Mouse (Mus musculus) midbrain, postnatal 0 days (tissue): ENCODE measurements around the gene Tfe3. TPM values are rescaled to one million over a fixed set of nuclear protein-coding genes. Genes with fewer than 3 reads are reported as not detected.

Experiments
- ATAC-seq: fragments of 200-750 bp; cut with Nextera tagmentation; 2 replicates; pipeline ENCODE4 v1.8.0; 2017; ENCODE audit warnings: moderate number of reproducible peaks, mild to moderate bottlenecking, moderate TSS enrichment, moderate library complexity; ENCODE audit not compliant: low FRiP score
- DNase-seq: peaks from one replicate; pipeline ENCODE4 v3.0.0-alpha.2; 2015; ENCODE audit warnings: low spot score
- H3K27ac ChIP-seq: fragments of 300-500 bp; sonication (generic); 2 replicates; pipeline ENCODE4 v1.5.1; 2014; ENCODE audit warnings: low read depth, mild to moderate bottlenecking, low read length, mixed read lengths
- H3K27me3 ChIP-seq: fragments of 300-500 bp; sonication (generic); 2 replicates; pipeline ENCODE4 v1.6.1; 2014; ENCODE audit warnings: low read length, control low read depth, mixed read lengths; ENCODE audit not compliant: insufficient read depth
- H3K36me3 ChIP-seq: fragments of 300-500 bp; sonication (generic); 2 replicates; pipeline ENCODE4 v1.6.1; 2014; ENCODE audit warnings: low read length, control low read depth, mixed read lengths; ENCODE audit not compliant: insufficient read depth
- H3K4me1 ChIP-seq: fragments of 300-500 bp; sonication (generic); 2 replicates; pipeline ENCODE4 v1.6.1; 2014; ENCODE audit warnings: mild to moderate bottlenecking, control low read depth, antibody characterized with exemption, low read length, mixed read lengths; ENCODE audit not compliant: insufficient read depth
- H3K4me2 ChIP-seq: fragments of 300-500 bp; sonication (generic); 2 replicates; pipeline ENCODE4 v1.6.1; 2014; ENCODE audit warnings: low read depth, mild to moderate bottlenecking, low read length, mixed read lengths; ENCODE audit not compliant: poor library complexity, severe bottlenecking
- H3K4me3 ChIP-seq: fragments of 300-500 bp; sonication (generic); 2 replicates; pipeline ENCODE4 v1.5.1; 2014; ENCODE audit warnings: low read depth, mild to moderate bottlenecking, low read length, moderate library complexity
- H3K9ac ChIP-seq: fragments of 300-500 bp; sonication (generic); replicated peaks from 2 replicates; pipeline ENCODE4 v1.6.1; 2014; ENCODE audit warnings: mild to moderate bottlenecking, low read length, moderate library complexity, mixed read lengths; ENCODE audit not compliant: poor library complexity, severe bottlenecking
- H3K9me3 ChIP-seq: fragments of 300-500 bp; sonication (generic); 2 replicates; pipeline ENCODE4 v1.6.1; 2016; ENCODE audit warnings: low read length, control low read depth
- CTCF ChIP-seq: IDR thresholded peaks from 2 replicates; pipeline ENCODE4 v1.5.1; 2016; ENCODE audit warnings: antibody characterized with exemption, mild to moderate bottlenecking
- WGBS: fragments of 180-500 bp; shearing (Covaris S2); extraction: QIAGEN DNeasy Blood & Tissue Kit; methylation state at CpG from one replicate; pipeline ENCODE4 v1.1.7; 2014; 5-methylcytosine and 5-hydroxymethylcytosine counted together
- polyA plus RNA-seq: library from polyadenylated mRNA; unstranded; fragments of >200 nt; fragmentation: Nextera tagmentation; extraction: Ambion mirVana; gene quantifications from 2 replicates; pipeline ENCODE4 v1.2.1, GENCODE M21; 2015
- total RNA-seq: library from RNA; depleted of rRNA; stranded (reverse); fragments of >200 nt; gene quantifications from 2 replicates; pipeline ENCODE4 v1.2.3, GENCODE M21; 2014

Gene Tfe3
- total and polyA plus RNA-seq, 2 experiments from 2014 or later = 21.0 TPM

- peaks cover 2% of the 10 kb centered on the region; the same call in 1 of the 2 replicates for H3K36me3 ChIP-seq
- ATAC-seq = 0 out of 2 replicates have a peak, but pooled peaks have one; percentile 68
- no peaks in the 10 kb centered on the region for H3K9me3 ChIP-seq
- no peak overlapping the region for H3K9ac ChIP-seq
- H3K27ac ChIP-seq = no peak overlapping the region
- no peaks in the 10 kb centered on the region for H3K27me3 ChIP-seq
- H3K4me1 ChIP-seq = no peaks in the 10 kb centered on the region
- H3K4me3 ChIP-seq = no peak overlapping the region
- peak; percentile 78 for TF ChIP-seq CTCF
- 48% methylated on average over 8 of the region's 8 CpGs for WGBS
- no peak overlapping the region for H3K4me2 ChIP-seq
- no peak for DNase-seq
Measured at GRCm38 (mm10) chrX:7776329-7777082, 14.1 kb downstream of the Tfe3 start.

GRCm38 (mm10) chrX:7778450-7779244 is 16.3 kb downstream of the Tfe3 start:
- H3K4me3 ChIP-seq = no peak overlapping the region
- no peaks in the 10 kb centered on the region for H3K4me1 ChIP-seq
- 74% methylated on average over 7 of the region's 7 CpGs for WGBS
- no peak for TF ChIP-seq CTCF
- no peak overlapping the region for H3K9ac ChIP-seq
- DNase-seq (no peak), ATAC-seq (no peak)
- H3K4me2 ChIP-seq = no peak overlapping the region
- no peak overlapping the region for H3K27ac ChIP-seq
- no peaks in the 10 kb centered on the region for H3K9me3 ChIP-seq
- peaks cover 2% of the 10 kb centered on the region; the same call in 1 of the 2 replicates for H3K36me3 ChIP-seq
- no peaks in the 10 kb centered on the region for H3K27me3 ChIP-seq

- H3K4me3 ChIP-seq = no peak overlapping the region
- no peak for DNase-seq
- H3K4me2 ChIP-seq = no peak overlapping the region
- H3K27me3 ChIP-seq = no peaks in the 10 kb centered on the region
- H3K9ac ChIP-seq = no peak overlapping the region
- no peak for TF ChIP-seq CTCF
- 31% methylated on average over 3 of the region's 3 CpGs for WGBS
- H3K36me3 ChIP-seq = no peaks in the 10 kb centered on the region
- H3K27ac ChIP-seq = no peak overlapping the region
- no peaks in the 10 kb centered on the region for H3K9me3 ChIP-seq
- H3K4me1 ChIP-seq = no peaks in the 10 kb centered on the region
- ATAC-seq = no peak
Measured at GRCm38 (mm10) chrX:7779294-7779693, 16.9 kb downstream of the Tfe3 start.

- 77% methylated on average over 4 of the region's 4 CpGs for WGBS
Measured at GRCm38 (mm10) chrX:7782603-7783092, 20.3 kb downstream of the Tfe3 start.

DNA sequence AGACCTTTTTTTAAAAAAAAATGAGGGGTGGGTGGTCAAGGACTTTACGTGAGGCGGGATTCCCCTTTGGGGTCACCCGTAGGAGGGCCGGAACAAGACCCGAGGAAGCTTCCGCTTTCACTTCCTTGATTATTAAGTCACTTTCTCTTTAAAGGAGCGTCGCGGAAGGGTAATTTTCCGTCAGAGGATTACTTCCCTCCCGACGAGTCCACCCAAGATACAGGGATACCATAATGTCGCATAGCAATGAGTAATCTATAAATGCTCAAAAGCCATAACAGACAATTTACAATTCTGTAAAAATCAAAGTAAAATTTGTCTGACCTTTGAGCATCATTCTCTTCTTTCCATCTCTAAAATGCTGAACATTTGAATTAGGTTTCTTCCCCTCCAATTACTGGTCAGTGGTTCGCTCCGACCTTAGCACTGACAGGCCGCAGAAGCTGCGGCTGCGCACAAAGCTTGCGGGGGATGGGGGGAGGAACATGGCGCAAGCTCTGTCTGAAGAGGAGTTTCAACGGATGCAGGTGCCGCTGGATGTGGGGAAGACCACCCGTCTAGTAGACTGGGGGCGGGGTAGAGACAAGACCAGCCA is 27.3 kb downstream of the Tfe3 start, which contains the start of gene Gripap1:
TSS of gene Gripap1 (plus strand) at position 224 of the 595 bp plus-strand sequence.
- TF ChIP-seq CTCF = no peak
- no peaks in the 10 kb centered on the region for H3K27me3 ChIP-seq
- no peaks in the 10 kb centered on the region for H3K9me3 ChIP-seq
- H3K4me1 ChIP-seq = no peaks in the 10 kb centered on the region
- peak within 1 kb of the TSS; percentile 59 for H3K4me2 ChIP-seq
- DNase-seq = peak; percentile 94
- peak; percentile 89 for ATAC-seq
- no peaks in the 10 kb centered on the region; the same call in 1 of the 2 replicates for H3K36me3 ChIP-seq
- peak within 1 kb of the TSS; percentile 57; the same call in 1 of the 2 replicates for H3K27ac ChIP-seq
- H3K9ac ChIP-seq = peak within 1 kb of the TSS; percentile 66
- 19% methylated on average over 24 of the region's 24 CpGs for WGBS
- H3K4me3 ChIP-seq = peak within 1 kb of the TSS; percentile 50

More at GRCm38 (mm10) chrX:7782603-7783092, 20.3 kb downstream of the Tfe3 start:
- ATAC-seq = no peak
- Histone ChIP-seq H3K4me2 (no peak overlapping the region), H3K27ac (no peak overlapping the region), H3K4me3 (no peak overlapping the region), H3K9ac (no peak overlapping the region), H3K9me3 (no peaks in the 10 kb centered on the region), H3K36me3 (no peaks in the 10 kb centered on the region), H3K4me1 (no peaks in the 10 kb centered on the region), H3K27me3 (no peaks in the 10 kb centered on the region)
- TF ChIP-seq CTCF = no peak
- no peak for DNase-seq
